Mouse (Mus musculus): Measurements from ENCODE around the gene Cabcoco1.

Cabcoco1 gene

DNA sequence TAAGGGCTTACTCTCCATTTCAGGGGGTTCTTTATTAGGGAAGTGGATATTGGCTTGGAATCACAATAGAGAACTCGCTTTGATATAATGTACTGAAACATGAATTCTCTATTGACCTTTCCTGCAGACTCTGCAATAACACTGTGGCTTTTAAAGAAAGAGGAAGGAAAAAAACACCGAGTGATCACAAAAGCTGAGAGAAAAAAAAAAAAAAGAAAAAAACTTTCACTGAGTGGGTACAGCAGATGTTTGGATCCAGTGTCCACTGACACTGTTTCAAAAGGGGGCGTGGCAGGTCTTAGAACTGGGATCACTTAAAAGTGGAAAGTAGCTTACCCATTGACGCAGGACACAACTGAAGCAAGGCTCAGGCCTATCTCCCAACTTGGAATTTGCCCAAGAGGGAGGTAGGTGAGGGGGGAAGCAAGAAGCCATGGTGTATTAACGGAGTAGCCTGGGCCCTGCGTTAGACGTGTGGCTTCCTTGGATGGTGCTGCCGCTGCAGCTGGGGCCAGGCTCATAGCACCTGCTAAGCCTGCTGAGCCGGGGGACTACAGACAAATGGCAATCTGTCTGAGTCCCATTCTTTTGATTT is 107.6 kb downstream of the Cabcoco1 start:
- DNase-seq, result no peak

DNA sequence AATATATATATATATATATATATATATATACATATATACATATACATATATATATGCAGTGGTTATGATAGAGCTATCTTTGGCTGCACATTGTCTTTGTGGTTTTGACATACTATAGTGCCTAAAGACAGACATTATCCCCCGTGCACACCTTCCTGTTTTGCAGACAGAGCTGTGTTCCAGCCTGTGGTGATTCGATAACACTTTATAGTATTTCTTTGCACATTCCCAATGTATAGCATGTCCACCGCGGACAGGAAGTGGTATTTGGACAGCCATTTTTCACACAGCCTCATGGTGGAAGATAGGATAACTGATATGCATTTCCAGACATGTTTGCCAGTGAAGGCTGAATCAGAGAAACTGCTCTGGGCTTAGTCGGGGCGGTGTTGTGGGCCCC is 110.3 kb downstream of the Cabcoco1 start:
- DNase-seq, result no peak

DNA sequence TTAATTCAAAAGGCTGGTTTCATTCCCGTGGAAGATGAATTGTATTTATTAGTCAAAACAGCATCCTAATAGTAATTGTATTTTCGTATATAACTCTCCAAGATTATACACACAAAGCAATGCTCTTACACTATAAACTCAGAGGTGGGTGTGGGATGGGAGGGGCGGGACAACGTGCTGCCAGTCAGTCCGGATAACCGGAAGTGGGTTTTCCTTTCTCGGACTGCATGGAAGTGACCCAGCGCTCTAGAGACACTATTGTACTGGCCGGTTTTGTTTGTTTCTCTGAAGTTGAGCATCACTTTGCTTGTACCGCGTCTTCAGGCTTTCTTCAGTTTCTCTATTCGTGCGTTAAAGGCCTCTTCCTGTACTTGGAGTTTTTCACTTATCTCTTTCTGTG is 110.8 kb downstream of the Cabcoco1 start:
- DNase-seq, result no peak

DNA sequence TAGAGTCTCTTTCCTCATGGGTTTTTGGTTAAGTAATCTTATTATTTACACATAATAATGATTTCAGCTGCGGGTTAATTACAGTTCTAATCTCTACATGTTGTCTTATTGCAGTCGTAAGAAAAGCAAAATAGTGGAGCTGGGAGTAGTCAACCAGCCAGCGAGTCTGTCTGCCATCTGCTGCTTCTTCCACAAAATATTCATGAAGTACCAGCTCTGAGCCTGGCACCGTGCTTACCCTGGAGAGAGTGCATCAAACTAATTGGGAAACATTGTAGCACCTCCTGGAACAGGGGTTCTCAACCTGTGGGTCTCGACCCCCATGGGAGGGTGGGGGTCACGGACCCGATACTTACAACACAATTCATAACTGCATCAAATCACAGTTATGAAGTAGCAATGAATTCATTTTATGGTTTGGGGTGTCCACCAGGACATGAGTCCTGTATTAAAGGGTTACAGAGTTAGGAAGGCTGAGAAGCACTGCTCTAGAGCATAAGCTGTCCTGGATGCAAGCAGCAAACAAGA is 121.2 kb downstream of the Cabcoco1 start:
- no peak for DNase-seq

DNA sequence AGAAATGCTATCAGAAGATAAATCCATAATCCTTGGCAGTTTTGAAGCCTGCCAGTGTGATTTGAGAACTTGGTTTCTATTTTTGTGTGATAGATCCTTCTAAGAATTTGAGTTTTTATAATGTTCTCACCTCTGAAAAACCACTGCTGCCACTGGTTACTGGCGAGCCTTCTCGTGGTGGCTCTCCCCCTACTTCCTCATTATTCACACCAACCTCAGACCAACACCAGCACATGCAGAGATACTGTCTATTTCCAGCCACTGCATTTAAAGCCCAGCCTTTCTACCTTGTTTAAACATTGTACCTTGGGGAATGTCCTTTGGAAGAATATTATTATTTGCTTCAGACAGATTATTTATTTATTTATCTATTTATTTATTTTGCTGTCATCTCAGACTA is 121.8 kb downstream of the Cabcoco1 start:
- no peak for DNase-seq

DNA sequence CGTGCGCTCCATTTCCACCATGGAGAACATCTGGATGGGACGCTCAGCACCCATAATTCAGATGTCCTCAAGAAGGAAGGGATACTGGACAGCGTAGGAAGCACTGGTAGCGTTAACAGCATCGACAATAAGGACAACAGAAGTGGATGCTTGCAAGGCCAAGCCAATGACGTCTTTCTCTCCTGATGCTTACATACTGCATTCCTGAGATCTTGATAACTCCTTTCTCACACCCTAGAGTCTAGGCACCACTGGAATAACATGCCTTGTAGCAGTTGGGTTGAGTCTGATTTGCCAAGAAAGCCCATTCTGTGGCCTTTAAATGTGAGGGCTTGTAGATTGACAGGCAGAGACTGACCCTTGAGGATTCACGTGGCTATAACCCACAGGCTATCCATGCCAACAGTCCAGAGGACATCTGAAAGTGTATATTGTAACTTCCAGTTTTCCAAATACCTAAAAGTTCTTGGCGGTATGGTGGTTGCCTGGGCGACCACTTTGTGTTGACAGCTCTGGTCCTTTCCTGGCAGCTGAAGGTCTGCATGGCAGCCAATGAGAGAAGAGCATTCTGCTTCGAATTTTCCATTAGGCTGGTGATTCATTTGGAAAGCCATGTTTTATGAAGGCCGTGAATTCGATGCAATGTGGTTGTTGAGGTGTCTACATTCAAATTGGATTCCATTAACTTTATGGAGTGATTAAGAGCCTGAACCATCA is 124.5 kb downstream of the Cabcoco1 start:
- DNase-seq, result no peak

DNA sequence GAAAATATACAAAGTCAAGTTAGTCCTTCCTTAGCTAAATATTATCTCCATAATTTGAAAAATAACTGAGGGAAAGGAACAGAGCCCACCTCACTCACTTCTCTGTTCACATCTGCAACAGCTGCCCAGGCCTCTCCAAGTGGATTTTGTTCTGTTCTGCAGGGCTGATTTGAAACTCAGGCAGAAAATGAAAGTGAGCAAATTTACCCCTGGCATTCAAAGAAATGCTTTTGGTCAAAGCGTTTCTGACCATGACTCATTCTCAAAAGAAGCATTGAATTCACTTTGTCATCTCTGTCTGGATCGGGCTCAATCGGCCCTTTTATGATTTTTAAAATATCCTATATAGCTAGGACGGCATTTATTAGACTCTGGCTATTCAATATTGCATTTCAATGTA is 135.8 kb downstream of the Cabcoco1 start:
- DNase-seq, result no peak

DNA sequence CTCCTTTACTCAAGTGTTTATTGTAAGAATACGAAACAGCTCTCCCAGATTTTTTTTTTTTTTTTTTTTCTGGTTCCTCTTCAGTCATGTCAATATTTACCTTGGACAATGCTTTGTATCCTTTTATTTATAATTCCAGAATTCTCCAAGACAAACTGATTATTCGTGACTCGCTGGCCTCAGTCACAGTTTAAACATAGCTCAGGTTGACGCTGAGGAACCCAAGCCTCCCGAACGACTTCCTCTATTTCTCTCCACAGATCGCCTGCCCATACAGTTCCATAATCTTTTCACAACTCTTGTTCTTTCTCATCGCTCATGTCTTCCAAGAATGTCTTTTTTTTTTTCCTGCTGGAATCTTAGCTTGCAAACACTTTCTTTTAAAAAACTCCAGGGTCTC is 144.9 kb downstream of the Cabcoco1 start:
- no peak for DNase-seq

DNA sequence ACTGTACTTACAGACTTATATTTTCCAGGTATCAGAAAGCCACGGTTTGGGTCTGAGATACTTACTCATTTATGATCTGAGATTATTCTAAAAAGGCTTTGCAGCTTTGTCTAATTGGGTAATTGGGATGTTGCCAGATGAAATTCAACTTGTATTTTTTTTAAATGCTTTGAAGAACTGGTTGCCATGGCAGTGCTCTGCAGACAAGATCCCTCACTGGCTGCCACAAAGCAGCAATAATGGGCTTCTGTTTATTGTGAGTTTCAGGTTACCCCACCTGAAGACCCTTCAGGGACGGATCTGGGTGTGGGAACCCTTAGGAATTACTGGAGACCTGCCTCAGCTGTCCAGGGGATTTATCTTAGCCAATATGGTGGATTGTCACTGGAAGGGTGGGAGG is 145.6 kb downstream of the Cabcoco1 start:
- no peak for DNase-seq

DNA sequence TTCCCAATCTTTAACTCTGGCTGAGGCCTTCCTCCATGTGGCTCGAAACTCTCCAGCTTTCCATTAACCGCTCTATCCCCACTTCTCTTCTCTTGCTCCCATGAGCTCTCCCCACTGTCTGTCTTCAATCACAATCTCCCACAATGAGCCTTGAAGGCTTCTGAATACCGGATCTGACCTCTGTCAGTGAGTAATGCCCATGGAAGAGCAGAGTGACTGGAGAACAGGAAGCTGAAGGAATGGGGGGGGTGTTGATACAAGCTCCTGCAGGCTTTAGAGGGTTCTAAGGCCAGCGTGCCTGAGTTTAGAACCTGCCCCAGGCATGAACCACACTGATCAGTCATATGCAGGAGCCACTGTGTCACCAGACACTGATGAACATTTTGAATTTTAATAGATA is 150.1 kb downstream of the Cabcoco1 start:
- DNase-seq, result no peak

DNA sequence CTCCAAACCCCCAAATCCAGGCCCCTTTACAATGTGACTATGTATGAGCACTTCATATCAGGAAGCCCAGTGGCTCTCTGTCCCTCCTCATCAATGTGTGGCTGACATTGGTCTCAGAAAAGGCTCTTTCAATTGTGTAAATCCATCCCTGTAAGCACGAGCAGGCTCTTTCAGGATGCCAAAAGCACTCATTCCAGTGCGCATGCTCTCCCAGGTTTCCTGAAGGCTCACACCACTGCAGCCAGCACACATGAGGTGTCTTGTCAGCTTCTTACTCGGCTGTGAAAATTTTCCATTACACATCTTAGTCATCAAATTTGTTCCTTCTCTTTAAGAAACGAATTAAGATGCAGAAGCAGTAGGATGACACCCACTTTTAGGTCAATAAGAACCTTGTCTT is 152.9 kb downstream of the Cabcoco1 start:
- DNase-seq, result no peak

DNA sequence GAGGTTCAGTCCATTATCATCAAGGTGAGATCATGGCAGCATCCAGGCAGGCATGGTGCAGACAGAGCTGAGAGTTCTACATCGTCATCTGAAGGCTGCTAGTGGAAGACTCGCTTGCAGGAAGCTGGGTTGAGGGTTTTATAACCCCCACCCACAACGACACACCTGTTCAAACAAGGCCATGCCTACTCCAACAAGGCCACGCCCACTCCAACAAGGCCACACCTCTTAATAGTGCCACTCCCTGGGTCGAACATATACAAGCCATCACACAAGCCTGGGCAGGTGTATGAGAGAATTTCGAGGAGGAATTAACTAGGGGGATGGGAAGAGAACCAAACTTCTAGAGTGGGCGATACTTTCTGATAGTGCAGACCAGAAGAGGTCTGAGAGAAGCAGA is 153.6 kb downstream of the Cabcoco1 start:
- no peak for DNase-seq

All from kidney, adult 9 months (tissue).